ENCODE assay signal across 8 mouse cellular contexts in genomic region chr16:10489483-10489882, GRCm38 (mm10). TPM values are rescaled to one million over a fixed set of nuclear protein-coding genes. Genes with fewer than 3 reads are reported as not detected.
DNase-seq lines count a peak whose midpoint lies in the region; ATAC-seq and TF ChIP-seq lines count a peak whose summit lies in the region.

No protein-coding gene starts in this region.

- peak overlapping the region; percentile 78 for H3K27ac ChIP-seq in CH12.LX (ENCODE audit: insufficient read depth, low read depth)
- no peak overlapping the region; the same call in 1 of the 2 replicates for H3K27ac ChIP-seq in hindbrain, embryonic 10.5 days
- no peak overlapping the region for H3K27ac ChIP-seq in liver, embryonic 16.5 days (ENCODE audit: low read length)

- TF ChIP-seq EP300 in CH12.LX (IDR thresholded peaks at IDR 0.05; ENCODE audit: low read length): no peak

- peaks cover 9% of the 10 kb centered on the region for H3K79me2 ChIP-seq in CH12.LX (replicated peaks; ENCODE audit: control insufficient read depth, extremely low read depth, insufficient read depth, poor library complexity, severe bottlenecking)

- no peak; the same call in 1 of the 2 replicates for TF ChIP-seq POLR2A in CH12.LX (IDR thresholded peaks at IDR 0.05; ENCODE audit: low read depth, low read length)

- peak overlapping the region; percentile 59 to 81 (median 70) for H3K4me3 ChIP-seq in CH12.LX (replicated peaks in 1 of 3; ENCODE audit: low read depth in 2 of 3, low read length in 2 of 3, poor library complexity in 1 of 3)
- peak overlapping the region; percentile 26 for H3K4me3 ChIP-seq in hindbrain, embryonic 10.5 days
- no peak overlapping the region for H3K4me3 ChIP-seq in liver, embryonic 16.5 days (ENCODE audit: low read depth, low read length)

- no peak for TF ChIP-seq RAD21 in CH12.LX (IDR thresholded peaks at IDR 0.05; ENCODE audit: low read depth, low read length)

- peaks cover 22 to 45% of the 10 kb centered on the region in 2 experiments for H3K4me1 ChIP-seq in CH12.LX (ENCODE audit: control insufficient read depth in 1 of 2, insufficient read depth in 2 of 2)
- H3K4me1 ChIP-seq in hindbrain, embryonic 10.5 days (replicated peaks): peaks cover 9% of the 10 kb centered on the region
- H3K4me1 ChIP-seq in liver, embryonic 16.5 days (ENCODE audit: control insufficient read depth, low read depth, low read length): no peaks in the 10 kb centered on the region

- dilution Hi-C loops in CH12.LX (cut with MboI; ENCODE audit: extremely low pct_ligation_motif_present, extremely low pct_unique_long_range_greater_than_20kb, low sequenced_read_pairs): no loop called here

- H3K9me3 ChIP-seq in CH12.LX (replicated peaks; ENCODE audit: low read length): no peaks in the 10 kb centered on the region
- no peaks in the 10 kb centered on the region for H3K9me3 ChIP-seq in hindbrain, embryonic 10.5 days
- H3K9me3 ChIP-seq in liver, embryonic 16.5 days (replicated peaks; ENCODE audit: control insufficient read depth, low read length): no peaks in the 10 kb centered on the region

- peak; percentile 24 for DNase-seq in embryo, embryonic 11 days
- no peak for DNase-seq in embryo, embryonic 10.5 days (ENCODE audit: low spot score)
- peak; percentile 75 for DNase-seq in CH12.LX (ENCODE audit: extremely low read depth)
- DNase-seq in hindbrain, embryonic 10.5 days (ENCODE audit: low spot score): no peak
- DNase-seq in left cerebral cortex, postnatal 4 days: no peak
- no peak for DNase-seq in thymus, postnatal 36 days

- ATAC-seq in liver, embryonic 16.5 days (ENCODE audit: low read depth): no peak
- ATAC-seq in activated CD4-positive, CD25-positive, alpha-beta regulatory T cell, adult 4 months: no peak

- peaks cover 3 to 33% of the 10 kb centered on the region in 2 experiments for H3K36me3 ChIP-seq in CH12.LX (replicated peaks in 1 of 2; ENCODE audit: control insufficient read depth in 1 of 2, insufficient read depth in 1 of 2, low read length in 1 of 2)
- no peaks in the 10 kb centered on the region for H3K36me3 ChIP-seq in hindbrain, embryonic 10.5 days
- H3K36me3 ChIP-seq in liver, embryonic 16.5 days (ENCODE audit: control insufficient read depth, insufficient read depth): no peaks in the 10 kb centered on the region

- intact Hi-C loops in left cerebral cortex, postnatal 4 days (cut with DNase I): no loop called here

- WGBS in hindbrain, embryonic 10.5 days: 15% methylated on average over 9 of the region's 9 CpGs
- WGBS in liver, embryonic 16.5 days (ENCODE audit: insufficient replicate concordance): 10% methylated on average over 9 of the region's 9 CpGs

- H3K9ac ChIP-seq in CH12.LX (ENCODE audit: insufficient read depth, low read depth): peak overlapping the region; percentile 39
- no peak overlapping the region for H3K9ac ChIP-seq in liver, embryonic 16.5 days (ENCODE audit: low read depth, low read length)

- no peaks in the 10 kb centered on the region for H3K27me3 ChIP-seq in CH12.LX (replicated peaks)
- peaks cover 18% of the 10 kb centered on the region; the same call in 1 of the 2 replicates for H3K27me3 ChIP-seq in hindbrain, embryonic 10.5 days (ENCODE audit: insufficient read depth, poor library complexity, severe bottlenecking)
- no peaks in the 10 kb centered on the region; the same call in 1 of the 2 replicates for H3K27me3 ChIP-seq in liver, embryonic 16.5 days (ENCODE audit: control insufficient read depth, insufficient read depth, low read depth, low read length)

- in situ Hi-C loops in CH12.LX (cut with MboI; ENCODE audit: low pct_ligation_motif_present, low pct_unique_long_range_greater_than_20kb, low sequenced_read_pairs): no loop called here

- H3K4me2 ChIP-seq in CH12.LX (ENCODE audit: insufficient read depth, low read depth, poor library complexity, severe bottlenecking): peak overlapping the region; percentile 94
- peak overlapping the region; percentile 24; the same call in 1 of the 2 replicates for H3K4me2 ChIP-seq in liver, embryonic 16.5 days (ENCODE audit: low read depth, low read length)

- TF ChIP-seq CTCF in CH12.LX (conservative IDR thresholded peaks at IDR 0.05 in 1 of 2, IDR thresholded peaks at IDR 0.05 in 1 of 2; ENCODE audit: low read depth in 2 of 2, low read length in 2 of 2): no peak

TF ChIP-seq in CH12.LX, 34 proteins besides CTCF, POLR2A, EP300 and RAD21 (continues in another document):
- TF ChIP-seq JUND (conservative IDR thresholded peaks at IDR 0.05; ENCODE audit: low read depth, low read length): no peak
- TF ChIP-seq NELFE (IDR thresholded peaks at IDR 0.05; ENCODE audit: low read depth, low read length): no peak
- TF ChIP-seq MAFK (IDR thresholded peaks at IDR 0.05; ENCODE audit: insufficient replicate concordance, low read length): no peak
- no peak for TF ChIP-seq PAX5 (IDR thresholded peaks at IDR 0.05; ENCODE audit: low read length)
- TF ChIP-seq KAT2A (IDR thresholded peaks at IDR 0.05; ENCODE audit: insufficient replicate concordance, low read length): no peak
- TF ChIP-seq TCF12 (IDR thresholded peaks at IDR 0.05; ENCODE audit: low read depth, low read length): peak; percentile 17; the same call in 1 of the 2 replicates
- TF ChIP-seq USF2 (conservative IDR thresholded peaks at IDR 0.05; ENCODE audit: low read depth, low read length): no peak
- TF ChIP-seq CHD2 (IDR thresholded peaks at IDR 0.05; ENCODE audit: low read length): no peak
- peak; percentile 39 for TF ChIP-seq USF1 (IDR thresholded peaks at IDR 0.05; ENCODE audit: low read depth, low read length)
- peak; percentile 99 for TF ChIP-seq MYC (IDR thresholded peaks at IDR 0.05; ENCODE audit: low read depth, low read length)
- 0 out of 2 replicates have a peak, but pooled peaks have one; percentile 5 for TF ChIP-seq MEF2A (IDR thresholded peaks at IDR 0.05; ENCODE audit: borderline replicate concordance, low read depth, low read length)
- TF ChIP-seq GABPA (IDR thresholded peaks at IDR 0.05; ENCODE audit: insufficient replicate concordance, low read depth, low read length): no peak
- TF ChIP-seq ZMIZ1 (IDR thresholded peaks at IDR 0.05; ENCODE audit: low read depth, low read length): no peak
- no peak for TF ChIP-seq MAZ (IDR thresholded peaks at IDR 0.05; ENCODE audit: low read depth, low read length)
- no peak for TF ChIP-seq RCOR1 (conservative IDR thresholded peaks at IDR 0.05; ENCODE audit: low read depth, low read length)
- TF ChIP-seq SIN3A (IDR thresholded peaks at IDR 0.05; ENCODE audit: low read length): peak; percentile 13
- peak; percentile 99 for TF ChIP-seq MAX (IDR thresholded peaks at IDR 0.05; ENCODE audit: low read length)
- no peak for TF ChIP-seq CHD1 (IDR thresholded peaks at IDR 0.05; ENCODE audit: low read depth, low read length)
- no peak for TF ChIP-seq POLR2AphosphoS2 (IDR thresholded peaks at IDR 0.05; ENCODE audit: low read depth, low read length)
- peak; percentile 84 for TF ChIP-seq BHLHE40 (IDR thresholded peaks at IDR 0.05; ENCODE audit: low read depth, low read length)
- TF ChIP-seq TBP (conservative IDR thresholded peaks at IDR 0.05; ENCODE audit: low read depth, low read length): peak; percentile 45; the same call in 1 of the 2 replicates
- TF ChIP-seq ELF1 (IDR thresholded peaks at IDR 0.05; ENCODE audit: low read depth, low read length): no peak
- no peak for TF ChIP-seq ZC3H11A (IDR thresholded peaks at IDR 0.05; ENCODE audit: low read depth, low read length)
- no peak for TF ChIP-seq E2F4 (IDR thresholded peaks at IDR 0.05; ENCODE audit: insufficient replicate concordance, low read depth, low read length)
- TF ChIP-seq UBTF (IDR thresholded peaks at IDR 0.05; ENCODE audit: low read depth, low read length): no peak

RNA-seq across cellular contexts. Expression of gene Ciita, which starts 9.6 kb away (rescaled TPM):
- total RNA-seq in CH12.LX (2012; rRNA removed) (32.7 and 39.8 TPM in 2 replicates), CH12.LX (2014; rRNA removed) (38.8 and 39.1 TPM in 2 replicates)
- polyA plus RNA-seq in CH12.LX (2012; ENCODE audit: insufficient read length, low read depth): 62.3 and 69.6 TPM in 2 replicates
- polyA plus RNA-seq in hindbrain, embryonic 10.5 days (2016; fragmentation: Nextera tagmentation; extraction: Ambion mirVana): 0.15 and 0.16 TPM in 2 replicates
- polyA plus RNA-seq in liver, embryonic 16.5 days (2015; fragmentation: Nextera tagmentation; extraction: Ambion mirVana): 0.13 and 0.18 TPM in 2 replicates
- polyA plus RNA-seq in activated CD4-positive, CD25-positive, alpha-beta regulatory T cell, adult 4 months (2017; shearing (Covaris generic)): 1 to 10 TPM; 1.3 to 4.3 TPM
- total RNA-seq in left cerebral cortex, postnatal 4 days (2021): under 1 TPM in 1 of 2 experiments, not detected in 1; 0.10 TPM

RNA-seq across cellular contexts. Expression of gene Tvp23a, which starts 42.3 kb away (rescaled TPM):
- 0.63 and 0.68 TPM in 2 replicates for total RNA-seq in CH12.LX (2012; rRNA removed)
- 0.18 TPM in 1 of 2 replicates, not detected in the other for total RNA-seq in CH12.LX (2014; rRNA removed)
- polyA plus RNA-seq in CH12.LX (2012; ENCODE audit: insufficient read length, low read depth): 1.7 and 1.8 TPM in 2 replicates
- polyA plus RNA-seq in hindbrain, embryonic 10.5 days (2016; fragmentation: Nextera tagmentation; extraction: Ambion mirVana): 19.6 and 24.9 TPM in 2 replicates
- polyA plus RNA-seq in liver, embryonic 16.5 days (2015; fragmentation: Nextera tagmentation; extraction: Ambion mirVana): 0.47 and 0.51 TPM in 2 replicates
- polyA plus RNA-seq in activated CD4-positive, CD25-positive, alpha-beta regulatory T cell, adult 4 months (2017; shearing (Covaris generic)): 1 to 10 TPM; 1.4 to 1.6 TPM
- total RNA-seq in left cerebral cortex, postnatal 4 days (2021): 10 to 100 TPM; 54.3 to 55.2 TPM

RNA-seq across cellular contexts. Expression of gene Dexi, which starts 53.4 kb away (rescaled TPM):
- total RNA-seq in CH12.LX (2012; rRNA removed) (13.7 and 14.1 TPM in 2 replicates), CH12.LX (2014; rRNA removed) (10.0 and 11.3 TPM in 2 replicates)
- polyA plus RNA-seq in CH12.LX (2012; ENCODE audit: insufficient read length, low read depth): 18.6 and 19.6 TPM in 2 replicates
- polyA plus RNA-seq in hindbrain, embryonic 10.5 days (2016; fragmentation: Nextera tagmentation; extraction: Ambion mirVana): 14.9 and 22.1 TPM in 2 replicates
- 1.1 and 1.7 TPM in 2 replicates for polyA plus RNA-seq in liver, embryonic 16.5 days (2015; fragmentation: Nextera tagmentation; extraction: Ambion mirVana)
- polyA plus RNA-seq in activated CD4-positive, CD25-positive, alpha-beta regulatory T cell, adult 4 months (2017; shearing (Covaris generic)): 1 to 10 TPM; 3.0 to 3.1 TPM
- total RNA-seq in left cerebral cortex, postnatal 4 days (2021): 10 to 100 TPM; 22.2 to 22.3 TPM

RNA-seq across cellular contexts. Expression of gene Clec16a, which starts 55.7 kb away (rescaled TPM):
- 24.2 and 26.2 TPM in 2 replicates for total RNA-seq in CH12.LX (2012; rRNA removed)
- total RNA-seq in CH12.LX (2014; rRNA removed): 19.3 and 20.0 TPM in 2 replicates
- 18.5 and 20.5 TPM in 2 replicates for polyA plus RNA-seq in CH12.LX (2012; ENCODE audit: insufficient read length, low read depth)
- 34.5 and 35.0 TPM in 2 replicates for polyA plus RNA-seq in hindbrain, embryonic 10.5 days (2016; fragmentation: Nextera tagmentation; extraction: Ambion mirVana)
- polyA plus RNA-seq in liver, embryonic 16.5 days (2015; fragmentation: Nextera tagmentation; extraction: Ambion mirVana): 9.8 and 11.1 TPM in 2 replicates
- polyA plus RNA-seq in activated CD4-positive, CD25-positive, alpha-beta regulatory T cell, adult 4 months (2017; shearing (Covaris generic)): 1 to 10 TPM; 7.0 to 7.8 TPM
- 10 to 100 TPM; 59.0 to 66.1 TPM for total RNA-seq in left cerebral cortex, postnatal 4 days (2021)

Comparison
In these comparisons a context has a peak if more than half of its experiments do, and no peak if none do; other contexts are left out.
1. DNase-seq: peak in embryo, embryonic 11 days (single experiment) and CH12.LX (single experiment); none in embryo, embryonic 10.5 days (single experiment), hindbrain, embryonic 10.5 days (single experiment), left cerebral cortex, postnatal 4 days (single experiment) and thymus, postnatal 36 days (0 of 2).
2. RNA of gene Ciita, which starts 9.6 kb away (polyA plus RNA-seq): 62.3 to 69.6 TPM in CH12.LX; 1.3 to 4.3 TPM in activated CD4-positive, CD25-positive, alpha-beta regulatory T cell, adult 4 months, 0.13 to 0.18 TPM in liver, embryonic 16.5 days and 0.15 to 0.16 TPM in hindbrain, embryonic 10.5 days; every median in the first group is over 10 times any median in the second.